Comparison of ENCODE assay signal across 9 mouse cellular contexts in the genomic region with DNA sequence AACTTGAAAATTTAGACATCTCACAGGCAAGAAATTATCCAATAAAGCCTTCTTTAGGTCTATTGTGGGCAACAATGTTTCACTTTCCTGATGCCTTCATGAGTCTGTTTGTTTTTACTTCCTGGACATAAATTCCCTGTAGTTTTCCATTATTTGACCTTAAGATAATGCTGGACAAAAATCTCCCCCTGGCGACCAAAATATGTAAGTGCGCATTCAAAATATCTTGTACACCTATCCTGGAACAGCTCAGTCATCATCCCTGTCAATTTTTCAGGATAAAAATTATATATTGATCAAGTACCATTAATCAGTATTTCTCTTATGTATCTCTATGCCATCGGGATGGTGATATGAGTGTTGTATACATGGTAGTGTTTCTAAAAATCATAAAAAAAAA. TPM values are rescaled to one million over a fixed set of nuclear protein-coding genes. Genes with fewer than 3 reads are reported as not detected.
A peak's percentile ranks its signal among the peaks of the same experiment; 100 is the strongest.
DNase-seq lines count a peak whose midpoint lies in the region; ATAC-seq and TF ChIP-seq lines count a peak whose summit lies in the region.
"Had no signal": no experiment of that assay in that cellular context is flagged by ENCODE, and none has a peak within 500 bp of the region (broad histone marks: within the 10 kb centered on the region; RNA-seq: fewer than 3 reads in every experiment).

No protein-coding gene starts in this region.

- TF ChIP-seq POLR2A in liver, adult 2 months (IDR thresholded peaks at IDR 0.05; ENCODE audit: extremely low read depth, insufficient read depth, low read length) = no peak

- no peak overlapping the region for H3K9ac ChIP-seq in forebrain, embryonic 14.5 days (ENCODE audit: low read length)
- H3K9ac ChIP-seq in forebrain, embryonic 16.5 days (replicated peaks; ENCODE audit: low read depth, low read length) = no peak overlapping the region
- no peak overlapping the region for H3K9ac ChIP-seq in liver, adult 2 months (ENCODE audit: low read depth, low read length)
- H3K9ac ChIP-seq in liver, embryonic 11.5 days (ENCODE audit: low read depth, low read length) = no peak overlapping the region
- H3K9ac ChIP-seq: limb, embryonic 15.5 days had no signal

- H3K36me3 ChIP-seq in forebrain, embryonic 14.5 days (ENCODE audit: control insufficient read depth, insufficient read depth, low read length) = no peaks in the 10 kb centered on the region
- H3K36me3 ChIP-seq in forebrain, embryonic 16.5 days (ENCODE audit: control insufficient read depth, insufficient read depth) = no peaks in the 10 kb centered on the region
- H3K36me3 ChIP-seq in liver, adult 2 months (ENCODE audit: control insufficient read depth, insufficient read depth, low read length) = no peaks in the 10 kb centered on the region
- no peaks in the 10 kb centered on the region for H3K36me3 ChIP-seq in liver, embryonic 11.5 days (ENCODE audit: control insufficient read depth, insufficient read depth, low read length)
- H3K36me3 ChIP-seq: limb, embryonic 15.5 days had no signal

- peak; percentile 53 for DNase-seq in forebrain, embryonic 14.5 days (ENCODE audit: low spot score)
- DNase-seq in liver, adult 2 months (ENCODE audit: extremely low read depth, low read depth, low spot score) = peak; percentile 32
- no peak for DNase-seq in liver, embryonic 11.5 days (ENCODE audit: low spot score)
- peak; percentile 7 for DNase-seq in MEL-GATA-1-ER (ENCODE audit: extremely low read depth, low read depth)
- no peak for DNase-seq in neural tube, embryonic 10.5 days (ENCODE audit: extremely low spot score, low spot score)
- DNase-seq in layer of hippocampus, adult 8-10 months (ENCODE audit: low spot score in 2 of 2) = no peak

- no peaks in the 10 kb centered on the region for H3K4me1 ChIP-seq in forebrain, embryonic 14.5 days (ENCODE audit: control insufficient read depth, insufficient read depth, low read length)
- no peaks in the 10 kb centered on the region for H3K4me1 ChIP-seq in forebrain, embryonic 16.5 days (replicated peaks; ENCODE audit: control insufficient read depth, insufficient read depth, low read length)
- H3K4me1 ChIP-seq in liver, adult 2 months (ENCODE audit: control insufficient read depth, insufficient read depth, low read length) = no peaks in the 10 kb centered on the region
- no peaks in the 10 kb centered on the region for H3K4me1 ChIP-seq in liver, embryonic 11.5 days (replicated peaks; ENCODE audit: control insufficient read depth, insufficient read depth, low read length)
- H3K4me1 ChIP-seq: limb, embryonic 15.5 days had no signal

- no peak overlapping the region for H3K27ac ChIP-seq in forebrain, embryonic 14.5 days (ENCODE audit: low read depth, low read length)
- H3K27ac ChIP-seq in forebrain, embryonic 16.5 days (ENCODE audit: low read length) = no peak overlapping the region
- H3K27ac ChIP-seq in liver, adult 2 months (replicated peaks; ENCODE audit: insufficient read depth, low read depth, low read length) = no peak overlapping the region
- no peak overlapping the region for H3K27ac ChIP-seq in liver, embryonic 11.5 days (ENCODE audit: low read depth, low read length)
- H3K27ac ChIP-seq: limb, embryonic 15.5 days had no signal

- ATAC-seq in forebrain, embryonic 14.5 days = peak; percentile 18; the same call in 1 of the 2 replicates
- no peak for ATAC-seq in forebrain, embryonic 16.5 days
- ATAC-seq in liver, embryonic 11.5 days (replicated peaks; ENCODE audit: low FRiP score) = no peak
- ATAC-seq in granulocyte monocyte progenitor cell, adult 5-6 weeks (replicated peaks; ENCODE audit: poor library complexity, severe bottlenecking) = peak; percentile 44; the same call in 1 of the 2 replicates

- 30% methylated on average over 3 of the region's 3 CpGs for WGBS in forebrain, embryonic 14.5 days
- 27% methylated on average over 3 of the region's 3 CpGs for WGBS in forebrain, embryonic 16.5 days
- WGBS in liver, adult 2 months = 10% methylated on average over 3 of the region's 3 CpGs
- 22% methylated on average over 3 of the region's 3 CpGs for WGBS in liver, embryonic 11.5 days

- H3K9me3 ChIP-seq in forebrain, embryonic 14.5 days (replicated peaks; ENCODE audit: control insufficient read depth, low read length) = no peaks in the 10 kb centered on the region
- no peaks in the 10 kb centered on the region for H3K9me3 ChIP-seq in forebrain, embryonic 16.5 days (ENCODE audit: control insufficient read depth, low read length)
- no peaks in the 10 kb centered on the region for H3K9me3 ChIP-seq in liver, embryonic 11.5 days (ENCODE audit: control insufficient read depth, low read length)
- H3K9me3 ChIP-seq: limb, embryonic 15.5 days had no signal

- no peak overlapping the region for H3K4me3 ChIP-seq in forebrain, embryonic 14.5 days (ENCODE audit: low read depth, low read length)
- no peak overlapping the region for H3K4me3 ChIP-seq in forebrain, embryonic 16.5 days (replicated peaks; ENCODE audit: low read length)
- H3K4me3 ChIP-seq in liver, adult 2 months (ENCODE audit: insufficient read depth, low read depth, low read length) = no peak overlapping the region
- no peak overlapping the region for H3K4me3 ChIP-seq in liver, embryonic 11.5 days (ENCODE audit: low read depth, low read length)
- H3K4me3 ChIP-seq: limb, embryonic 15.5 days had no signal

- no peak overlapping the region for H3K4me2 ChIP-seq in forebrain, embryonic 14.5 days (ENCODE audit: low read length)
- H3K4me2 ChIP-seq in forebrain, embryonic 16.5 days (ENCODE audit: low read length) = no peak overlapping the region
- H3K4me2 ChIP-seq in liver, embryonic 11.5 days = no peak overlapping the region
- H3K4me2 ChIP-seq: limb, embryonic 15.5 days had no signal

- no peaks in the 10 kb centered on the region for H3K79me2 ChIP-seq in liver, adult 2 months (ENCODE audit: control insufficient read depth, insufficient read depth, low read length)

- H3K27me3 ChIP-seq in forebrain, embryonic 14.5 days (replicated peaks; ENCODE audit: control insufficient read depth, insufficient read depth, low read length) = no peaks in the 10 kb centered on the region
- H3K27me3 ChIP-seq in forebrain, embryonic 16.5 days (replicated peaks; ENCODE audit: control insufficient read depth, insufficient read depth, low read length) = no peaks in the 10 kb centered on the region
- H3K27me3 ChIP-seq in liver, adult 2 months (ENCODE audit: control insufficient read depth, insufficient read depth, low read length) = no peaks in the 10 kb centered on the region
- no peaks in the 10 kb centered on the region for H3K27me3 ChIP-seq in liver, embryonic 11.5 days (replicated peaks; ENCODE audit: control insufficient read depth, insufficient read depth, low read length)
- H3K27me3 ChIP-seq: limb, embryonic 15.5 days had no signal

- peak; percentile 19; the same call in 1 of the 2 replicates for TF ChIP-seq CTCF in liver, adult 2 months (IDR thresholded peaks at IDR 0.05; ENCODE audit: low read depth, low read length)

RNA-seq across cellular contexts. Expression of gene Tmprss11d, which starts 37.6 kb away (rescaled TPM):
- not detected in 2 replicates for polyA plus RNA-seq in forebrain, embryonic 14.5 days (2014; fragmentation: Nextera tagmentation; extraction: Ambion mirVana)
- polyA plus RNA-seq in forebrain, embryonic 16.5 days (2015; fragmentation: Nextera tagmentation; extraction: Ambion mirVana) = not detected in 2 replicates
- not detected in 2 replicates for total RNA-seq in liver, adult 2 months (2014; rRNA removed)
- polyA plus RNA-seq in liver, adult 2 months (2012; rRNA removed) = not detected in 2 replicates
- not detected in 2 replicates for polyA plus RNA-seq in liver, embryonic 11.5 days (2014; fragmentation: Nextera tagmentation; extraction: Ambion mirVana)
- total RNA-seq in granulocyte monocyte progenitor cell, adult 5-6 weeks (2014; fragmentation: Nextera tagmentation) = not detected in 2 replicates
- total RNA-seq in granulocyte monocyte progenitor cell, adult 5-6 weeks (2017) = not detected in 2 replicates
- not detected for total RNA-seq in layer of hippocampus, adult 8-10 months (2022)
- polyA plus RNA-seq: limb, embryonic 15.5 days had no signal

RNA-seq across cellular contexts. Expression of gene Tmprss11a, which starts 58.0 kb away (rescaled TPM):
- 0.06 TPM in 1 of 2 replicates, not detected in the other for polyA plus RNA-seq in forebrain, embryonic 14.5 days (2014; fragmentation: Nextera tagmentation; extraction: Ambion mirVana)
- not detected in 2 replicates for polyA plus RNA-seq in forebrain, embryonic 16.5 days (2015; fragmentation: Nextera tagmentation; extraction: Ambion mirVana)
- total RNA-seq in liver, adult 2 months (2014; rRNA removed) = not detected in 2 replicates
- not detected in 2 replicates for polyA plus RNA-seq in liver, adult 2 months (2012; rRNA removed)
- polyA plus RNA-seq in liver, embryonic 11.5 days (2014; fragmentation: Nextera tagmentation; extraction: Ambion mirVana) = not detected in 2 replicates
- total RNA-seq in granulocyte monocyte progenitor cell, adult 5-6 weeks (2014; fragmentation: Nextera tagmentation) = not detected in 2 replicates
- total RNA-seq in granulocyte monocyte progenitor cell, adult 5-6 weeks (2017) = not detected in 2 replicates
- under 1 TPM in 1 of 4 experiments, not detected in 3; 0.22 TPM for total RNA-seq in layer of hippocampus, adult 8-10 months (2022)
- polyA plus RNA-seq: limb, embryonic 15.5 days had no signal

Comparison
In these comparisons a context has a peak if more than half of its experiments do, and no peak if none do; other contexts are left out.
1. ATAC-seq: peak in forebrain, embryonic 14.5 days (single experiment) and granulocyte monocyte progenitor cell, adult 5-6 weeks (single experiment); none in forebrain, embryonic 16.5 days (single experiment) and liver, embryonic 11.5 days (single experiment).
2. DNase-seq: peak in forebrain, embryonic 14.5 days (single experiment), liver, adult 2 months (single experiment) and MEL-GATA-1-ER (single experiment); none in liver, embryonic 11.5 days (single experiment), neural tube, embryonic 10.5 days (single experiment) and layer of hippocampus, adult 8-10 months (0 of 2).